Mouse (Mus musculus) inflammation-experienced regulatory T-cells, adult 6 months (primary cell): ENCODE measurements around the gene Adgra3. TPM values are rescaled to one million over a fixed set of nuclear protein-coding genes. Genes with fewer than 3 reads are reported as not detected.

ENCODE experiments used
- ATAC-seq: one replicate; pipeline ENCODE4 v1.8.0; 2017
- polyA plus RNA-seq, 3 experiments: library from polyadenylated mRNA; unstranded; fragments of 100-300 nt; shearing (Covaris generic); gene quantifications; one replicate each; pipeline ENCODE4 v1.2.1; 2017

Gene Adgra3
- polyA plus RNA-seq, 3 experiments from 2014 or later = not detected

DNA sequence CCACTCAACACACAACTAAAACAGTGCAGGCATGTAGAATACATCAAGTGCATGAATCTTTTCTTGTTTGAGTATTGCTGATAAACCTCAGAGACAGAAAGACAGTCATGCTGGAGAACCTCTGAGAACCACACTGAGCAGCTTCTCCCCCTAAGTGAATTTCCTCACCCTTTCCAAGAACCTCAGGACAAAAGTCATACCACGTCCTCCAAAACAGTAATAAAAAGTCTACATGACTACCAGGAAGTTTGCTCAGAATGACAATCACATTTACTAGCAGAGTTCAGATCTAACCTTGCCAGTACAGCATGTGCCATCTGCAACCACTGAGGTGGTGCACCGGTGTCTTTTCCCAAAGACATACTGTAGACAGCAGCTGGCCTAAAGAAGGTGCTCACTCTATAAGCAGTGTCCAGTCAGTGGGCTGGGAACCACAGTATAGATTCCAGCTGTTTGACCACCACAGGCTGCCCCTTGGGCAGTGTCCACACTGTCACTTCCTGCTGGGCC is 27.0 kb downstream of the Adgra3 start:
- ATAC-seq = no peak

DNA sequence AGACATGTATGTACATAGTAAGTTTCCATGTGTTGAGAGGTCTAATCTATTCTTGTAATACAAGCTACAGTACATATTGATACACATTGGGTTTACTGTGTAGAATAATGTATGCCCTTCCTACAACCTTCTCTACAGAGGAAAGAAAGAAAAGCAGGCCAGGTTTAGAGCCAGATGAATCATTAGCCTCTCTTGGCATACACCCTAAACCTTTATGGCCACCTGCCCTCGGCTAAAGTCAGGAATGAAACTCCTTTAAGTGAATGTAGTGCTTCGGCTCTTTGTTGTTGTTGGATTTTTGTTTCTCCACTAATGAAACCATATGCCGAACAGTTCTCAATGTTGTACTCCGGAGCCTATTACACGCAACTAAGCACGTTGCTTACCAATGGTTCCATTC is 27.5 kb downstream of the Adgra3 start:
- ATAC-seq = no peak

DNA sequence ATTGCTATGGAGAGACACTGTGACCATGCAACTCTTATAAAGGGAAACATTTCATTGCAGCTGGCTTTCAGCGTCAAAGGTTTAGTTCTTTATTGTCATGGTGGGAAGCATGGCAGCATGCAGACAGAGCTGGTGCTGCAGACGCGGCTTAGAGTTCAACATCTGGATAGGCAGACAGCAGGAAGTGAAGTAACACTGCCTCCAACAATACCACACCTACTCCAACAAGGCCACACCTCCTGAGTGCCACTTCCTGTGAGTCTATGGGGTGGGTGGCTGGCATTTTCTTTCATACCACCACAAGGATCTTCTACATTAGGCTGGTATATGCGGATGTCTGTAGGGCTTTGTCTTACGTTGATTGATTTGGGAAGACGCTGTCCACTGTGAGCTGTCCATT is 29.1 kb downstream of the Adgra3 start:
- ATAC-seq = peak; percentile 28

DNA sequence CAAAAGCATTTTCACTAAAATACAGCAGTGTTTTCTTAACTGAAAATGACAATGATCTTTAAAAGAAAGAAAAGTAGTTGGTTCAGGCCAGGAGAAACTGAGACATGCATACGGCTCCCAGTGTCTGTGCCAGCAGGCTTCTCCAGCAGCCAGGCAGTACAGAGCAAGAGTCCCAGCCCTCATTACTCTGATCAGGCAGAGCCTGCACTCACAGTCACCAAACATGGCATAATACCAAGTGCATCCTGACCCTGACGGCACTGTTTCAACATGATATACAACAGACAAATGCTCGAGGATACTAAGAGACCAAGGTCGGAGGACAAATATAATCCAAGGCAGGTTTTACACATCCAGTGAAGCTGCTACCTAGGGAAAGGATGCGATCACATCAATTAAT is 31.2 kb downstream of the Adgra3 start:
- ATAC-seq = no peak

DNA sequence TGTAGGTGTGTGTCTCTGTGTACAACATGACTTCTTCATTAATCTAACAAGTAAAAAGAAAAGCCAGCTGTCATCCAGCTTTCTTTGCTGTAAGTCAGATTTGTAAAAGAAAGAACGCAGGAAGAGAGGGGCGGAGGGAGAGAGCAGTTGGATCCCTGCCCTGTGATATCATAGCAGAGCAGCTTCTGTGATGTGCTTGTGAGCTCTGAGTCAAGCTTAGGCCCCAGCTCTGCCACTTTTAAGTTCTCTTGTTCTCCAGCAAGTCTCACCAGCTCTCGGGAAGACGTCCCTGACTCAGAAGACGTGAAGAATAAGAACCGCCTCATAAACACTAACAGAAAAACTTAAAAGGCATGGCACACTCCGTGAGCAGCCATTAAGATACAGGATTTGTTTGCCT is 31.8 kb downstream of the Adgra3 start:
- ATAC-seq = no peak

DNA sequence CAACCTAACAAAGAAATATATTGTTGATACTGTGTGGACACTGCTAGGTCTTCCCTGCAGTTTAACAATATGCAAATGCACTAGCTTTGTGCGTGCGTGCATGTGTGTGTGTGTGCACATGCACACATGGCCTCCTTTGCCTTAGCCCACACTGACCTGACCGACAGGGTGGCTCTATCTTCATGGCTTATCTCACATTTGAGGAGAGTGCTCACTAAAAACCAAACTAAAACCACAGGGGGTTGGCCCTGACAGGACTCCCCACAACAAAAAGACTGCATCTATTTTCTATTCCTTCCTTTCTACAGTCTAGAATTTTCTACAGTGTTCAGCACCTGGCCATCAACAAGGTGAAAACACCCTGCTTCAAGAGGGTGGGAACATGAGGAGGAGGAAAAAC is 32.7 kb downstream of the Adgra3 start:
- ATAC-seq = no peak

DNA sequence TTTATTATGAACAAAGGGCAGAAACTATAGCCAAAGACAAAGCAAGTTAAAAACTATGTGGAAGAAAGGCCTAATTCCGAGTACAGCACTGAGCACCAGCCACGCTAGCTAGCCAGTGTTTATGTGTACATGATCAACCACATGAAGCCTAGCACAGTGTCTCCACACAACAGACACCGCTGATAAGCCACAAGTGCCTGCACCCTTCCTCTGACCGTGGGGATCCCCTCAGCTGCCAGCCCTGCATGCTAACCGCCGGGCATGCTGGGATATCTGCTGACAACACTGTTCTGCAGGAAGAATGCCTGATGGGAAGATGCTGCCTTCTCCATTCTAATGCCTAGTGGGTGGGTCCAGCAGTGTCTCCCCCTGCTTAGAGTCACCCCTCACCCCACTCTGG is 34.7 kb downstream of the Adgra3 start:
- ATAC-seq = no peak

DNA sequence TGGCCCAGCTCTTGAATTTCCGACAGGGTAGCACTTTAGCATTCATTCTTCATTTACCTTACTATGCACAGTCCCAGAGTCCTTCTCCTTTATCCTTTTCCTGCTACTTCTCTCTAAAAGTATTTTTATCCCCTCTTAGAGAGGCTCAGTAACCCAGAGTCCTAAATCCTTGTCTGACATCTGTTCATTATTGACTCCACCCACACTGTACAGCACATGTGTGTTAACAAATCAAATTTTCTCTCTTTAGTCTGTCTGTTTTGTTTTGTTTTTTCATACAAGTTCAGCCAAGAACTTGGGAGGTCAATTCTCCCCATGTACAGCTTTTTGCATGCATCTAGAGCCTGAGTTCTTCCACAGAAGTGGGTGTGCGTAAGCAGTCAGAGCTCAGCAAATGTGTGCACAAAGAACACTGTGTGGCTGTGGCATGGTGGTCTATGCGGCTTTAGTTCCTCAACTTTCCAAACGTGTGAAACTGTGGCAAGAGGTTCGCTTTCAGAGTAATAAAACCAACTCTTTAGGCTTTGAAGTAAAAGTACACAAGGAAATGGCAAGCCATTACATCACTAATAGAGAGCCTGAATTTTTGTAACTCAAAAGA is 42.7 kb downstream of the Adgra3 start:
- no peak for ATAC-seq

DNA sequence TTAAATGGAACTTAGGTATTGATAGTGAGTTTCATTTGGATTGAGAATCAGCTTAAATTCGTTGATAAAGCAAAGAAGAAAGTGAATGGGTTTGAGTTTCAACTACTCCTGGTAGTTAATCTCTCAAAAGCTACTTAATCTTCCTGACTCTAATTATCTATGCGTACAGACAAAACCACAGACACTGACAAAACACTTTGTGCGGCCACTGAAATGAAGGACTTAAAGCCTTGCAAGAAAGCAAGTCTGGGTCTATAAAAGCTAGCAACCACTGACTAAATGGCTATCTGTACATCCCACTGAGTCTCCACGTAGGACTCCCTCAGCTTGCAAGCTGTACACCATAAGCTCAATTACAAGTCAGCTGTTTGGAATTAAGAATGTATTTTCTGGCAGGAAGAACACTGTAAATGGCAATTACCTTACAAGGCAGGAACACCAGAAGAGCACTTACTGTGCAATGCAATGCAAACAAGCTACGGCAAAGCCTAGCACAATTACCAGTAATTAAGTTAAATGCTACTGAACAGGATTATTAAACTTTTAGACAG is 43.6 kb downstream of the Adgra3 start:
- ATAC-seq = no peak

DNA sequence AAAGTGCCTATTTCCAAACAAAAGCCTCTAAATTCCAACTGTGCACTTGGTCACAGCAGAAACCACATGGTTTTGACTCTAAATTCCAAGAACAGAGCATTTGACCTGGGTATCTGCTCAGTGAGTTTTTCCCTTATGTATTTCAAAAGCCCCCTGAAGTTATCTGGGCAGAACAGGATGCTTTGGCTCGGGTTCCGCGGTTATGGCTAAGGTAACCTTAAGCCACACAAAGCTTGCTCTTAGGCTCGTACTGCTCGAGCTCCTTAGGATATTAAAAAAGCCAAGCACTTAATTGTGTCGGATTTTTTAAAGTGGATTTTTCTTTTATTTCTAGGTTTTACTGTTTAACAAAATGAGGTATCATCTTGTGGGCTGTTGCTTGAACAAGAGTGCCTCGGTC is 44.1 kb downstream of the Adgra3 start:
- ATAC-seq = no peak

DNA sequence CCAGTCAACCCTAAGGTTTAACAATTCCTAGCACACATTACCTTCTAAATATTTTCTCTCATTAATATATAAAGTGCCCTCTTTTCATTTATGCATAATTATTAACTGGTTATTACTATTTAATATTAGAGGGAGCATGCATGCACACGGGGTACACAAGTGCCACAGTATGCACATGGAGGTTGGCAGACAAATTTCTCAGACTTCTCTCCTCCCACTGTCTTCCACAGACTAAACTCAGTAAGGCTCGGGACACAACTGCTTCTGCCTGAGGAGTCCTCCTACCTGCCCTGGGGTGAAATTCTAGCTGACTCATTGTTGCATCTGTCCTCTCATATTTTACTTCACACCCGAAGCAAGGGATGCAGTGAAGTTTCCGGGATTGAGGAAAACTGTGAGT is 44.8 kb downstream of the Adgra3 start:
- ATAC-seq = no peak

DNA sequence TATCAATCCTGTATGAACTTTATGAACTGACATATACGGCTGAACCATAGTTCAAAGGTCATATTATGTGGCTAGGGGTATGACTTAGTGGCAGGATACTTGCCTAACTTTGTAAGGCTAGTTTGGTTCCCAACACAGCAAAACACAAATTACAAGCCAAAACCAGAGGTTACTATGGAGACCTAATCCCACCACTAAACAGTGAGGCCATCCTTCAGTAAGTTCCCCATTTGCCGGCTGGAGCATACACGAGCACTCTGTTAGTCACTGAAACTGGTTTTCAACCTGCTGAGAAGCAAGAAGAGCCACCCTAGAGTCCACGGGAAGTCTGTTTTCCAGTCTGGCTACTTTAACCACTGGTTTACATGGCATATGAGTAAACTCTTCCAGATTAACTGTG is 50.0 kb downstream of the Adgra3 start:
- no peak for ATAC-seq

DNA sequence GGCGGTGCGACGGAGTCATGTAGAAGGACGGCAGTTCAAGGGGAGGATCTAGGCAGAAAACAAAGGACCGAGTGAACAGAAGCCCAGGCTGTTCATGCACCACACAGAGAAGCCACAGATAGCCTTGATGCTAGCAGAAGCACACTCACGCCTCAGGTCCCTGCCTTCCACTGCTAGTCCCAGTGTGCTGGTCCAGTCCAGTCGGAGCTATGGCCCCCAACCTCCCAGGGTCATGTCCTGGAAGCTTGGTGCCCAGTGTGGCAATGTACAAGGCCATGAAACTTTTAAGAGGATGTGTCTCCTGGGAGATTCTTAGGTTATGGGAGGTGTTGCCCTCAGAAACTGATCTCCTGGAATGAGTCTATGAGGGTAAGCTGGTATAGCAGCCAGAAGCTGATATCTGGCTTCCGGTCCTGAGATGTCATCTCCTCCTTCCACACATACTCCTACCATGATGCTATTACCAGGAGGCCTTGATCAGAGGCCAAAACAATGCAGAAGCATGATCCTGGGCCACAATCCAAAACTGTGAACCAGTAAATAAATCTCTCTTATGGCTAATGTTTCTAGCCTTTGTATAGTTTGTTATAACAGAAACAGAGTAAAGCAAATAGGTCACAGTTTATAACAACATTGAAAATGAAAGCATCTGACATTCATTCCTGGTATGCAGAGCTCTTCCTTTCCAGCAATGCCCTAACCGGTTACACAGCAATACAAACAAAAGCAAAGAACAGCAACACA is 51.7 kb downstream of the Adgra3 start:
- no peak for ATAC-seq

DNA sequence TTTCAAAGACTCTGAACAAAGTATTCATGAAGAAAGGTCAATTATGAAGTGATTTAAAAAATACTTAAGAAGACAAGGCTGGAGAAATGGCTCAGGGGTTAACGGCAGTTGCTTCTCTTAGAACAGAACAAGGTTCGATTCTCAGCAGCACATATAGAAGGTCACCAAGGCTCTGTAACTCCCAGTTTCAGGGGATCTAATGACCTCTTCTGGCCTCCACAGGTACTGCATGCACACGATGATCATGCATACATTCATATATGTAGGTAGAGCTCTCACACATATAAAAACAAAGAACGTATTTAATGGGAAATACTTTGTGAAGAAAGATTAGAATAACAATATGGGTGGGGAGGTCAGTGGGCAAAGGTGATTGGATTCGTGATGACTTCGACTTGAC is 56.5 kb downstream of the Adgra3 start:
- ATAC-seq = no peak

DNA sequence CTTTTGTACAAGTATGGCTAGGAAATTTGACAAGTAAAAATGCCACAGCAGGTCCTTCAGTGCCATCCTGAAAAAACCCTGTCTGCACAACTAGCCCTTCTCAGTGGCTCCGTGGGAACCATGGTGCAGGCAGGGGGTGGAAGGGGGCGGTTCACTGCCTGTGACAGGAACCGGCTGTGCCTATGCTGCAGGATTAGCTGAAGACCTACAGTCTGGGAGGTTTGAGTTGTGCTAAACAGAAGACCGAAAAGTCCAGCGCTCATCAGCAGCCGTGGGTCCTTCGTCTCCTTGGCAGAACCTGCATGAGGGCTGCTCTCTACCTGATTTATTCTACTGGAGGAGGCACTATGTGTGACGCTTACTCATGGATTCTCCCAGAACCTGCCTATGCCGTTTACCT is 59.0 kb downstream of the Adgra3 start:
- ATAC-seq = no peak

DNA sequence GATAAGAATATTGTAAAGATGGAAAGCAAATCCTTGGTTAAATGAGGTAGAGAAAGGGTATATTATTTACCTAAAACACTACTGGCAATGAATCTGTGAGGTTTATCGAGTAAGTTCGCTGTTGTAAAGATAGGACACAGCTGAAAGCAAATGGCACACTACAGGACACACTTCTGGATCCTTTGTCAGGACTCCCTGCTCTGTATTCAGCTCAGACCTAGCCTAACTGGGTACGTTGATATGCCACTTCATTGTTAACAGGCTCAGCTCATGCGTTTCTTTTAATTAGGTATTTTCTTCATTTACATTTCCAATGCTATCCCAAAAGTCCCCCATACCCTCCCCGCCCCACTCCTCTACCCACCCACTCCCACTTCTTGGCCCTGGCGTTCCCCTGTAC is 61.8 kb downstream of the Adgra3 start:
- no peak for ATAC-seq

DNA sequence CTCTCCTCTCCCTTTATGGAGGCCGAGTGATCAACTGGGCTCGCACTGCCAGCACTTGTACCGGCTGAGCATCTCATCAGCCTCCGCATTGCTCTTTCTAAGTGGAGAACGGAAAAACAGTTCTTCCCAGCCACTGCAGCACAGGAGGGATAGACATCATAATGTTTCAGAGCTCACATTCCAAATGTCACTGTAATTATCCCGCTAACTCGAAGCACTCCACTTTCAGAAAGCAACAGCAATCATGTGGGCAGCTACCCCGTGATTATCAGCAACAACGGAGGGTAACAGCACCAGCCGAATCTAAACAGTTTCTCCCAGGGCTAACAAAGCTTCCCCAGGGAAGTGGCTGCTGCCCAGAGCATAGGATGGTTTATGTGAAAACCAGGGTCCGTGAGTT is 62.3 kb downstream of the Adgra3 start:
- no peak for ATAC-seq

DNA sequence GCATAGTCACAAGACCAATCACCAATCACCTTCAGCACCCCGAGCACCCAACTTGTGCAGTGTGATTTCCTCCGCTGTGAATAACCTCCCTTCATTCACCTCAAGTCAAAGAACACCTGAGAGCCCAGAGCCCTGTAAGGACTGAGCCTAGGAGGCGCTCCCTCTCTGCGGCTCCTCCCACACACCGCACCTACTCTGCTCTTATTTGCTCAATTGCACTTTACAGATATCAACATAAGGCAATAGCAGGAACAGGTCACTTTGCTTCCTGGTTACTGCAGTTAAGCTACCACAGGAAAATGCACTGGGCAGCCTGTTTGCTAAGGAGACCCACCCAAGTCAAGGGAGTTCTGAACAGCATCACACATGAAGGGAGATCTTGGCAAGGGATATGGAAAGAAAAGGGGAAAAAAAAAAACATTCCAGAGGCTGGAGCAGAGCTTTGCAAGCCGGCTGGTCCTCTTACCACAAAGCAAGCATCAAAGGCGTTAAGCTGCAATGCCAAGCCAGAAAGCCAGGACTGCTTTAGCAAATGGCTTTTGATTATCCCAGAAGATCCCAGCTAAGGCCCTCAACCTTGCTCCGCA is 68.0 kb downstream of the Adgra3 start:
- no peak for ATAC-seq

DNA sequence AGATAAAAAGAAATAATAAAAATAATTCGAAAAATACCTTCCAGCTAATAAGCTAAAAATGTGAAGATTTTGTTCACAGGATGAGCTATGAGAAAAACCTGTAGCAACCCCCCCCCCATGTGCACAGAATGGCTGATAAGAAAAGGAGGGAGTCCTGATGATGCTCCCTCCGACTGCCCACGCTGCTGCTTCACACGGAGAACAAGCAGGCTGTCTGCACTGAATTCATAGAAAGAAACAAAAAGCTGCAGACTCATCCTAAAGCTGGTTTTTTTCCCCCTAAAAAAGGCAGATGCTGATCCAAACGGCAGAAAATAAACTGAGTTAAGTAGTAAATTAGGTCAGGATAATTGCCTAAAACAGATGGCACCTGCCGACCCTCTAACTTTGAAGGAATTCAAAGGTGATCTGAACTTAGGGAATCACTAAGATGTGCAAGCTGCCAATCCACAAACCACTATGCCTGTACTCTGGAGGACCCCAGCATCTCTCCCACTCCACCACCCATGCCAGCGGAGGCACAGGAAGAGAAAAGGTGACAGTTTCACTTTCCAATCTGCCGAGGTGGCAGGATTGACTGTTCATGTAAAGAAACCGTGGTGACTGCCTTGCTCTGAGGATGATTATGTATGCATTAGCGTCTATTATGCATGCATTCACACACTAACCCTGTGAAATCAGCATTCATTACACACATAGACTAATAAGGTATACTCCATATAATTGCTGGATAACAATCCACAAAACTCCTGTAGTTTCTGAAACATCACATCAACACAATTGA is 70.6 kb downstream of the Adgra3 start:
- no peak for ATAC-seq

DNA sequence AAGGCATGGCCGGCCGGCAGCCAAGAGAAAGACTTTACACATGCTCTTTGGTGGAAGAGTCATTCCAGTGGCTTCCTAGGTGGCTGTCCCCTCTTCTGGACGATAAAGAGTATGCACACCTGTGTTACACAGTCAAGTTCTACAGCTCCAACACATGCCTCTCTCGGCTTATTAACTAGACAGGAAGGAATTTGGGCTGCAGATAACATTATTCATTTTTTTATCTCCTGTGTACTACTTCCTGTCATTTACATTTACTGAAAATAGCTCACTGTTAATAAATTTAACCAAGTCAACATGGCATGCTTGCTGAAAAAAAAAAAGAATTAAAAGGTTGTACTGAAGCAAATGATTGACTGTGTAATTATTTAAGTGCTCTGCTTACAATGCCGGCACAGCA is 78.1 kb downstream of the Adgra3 start:
- ATAC-seq = no peak

DNA sequence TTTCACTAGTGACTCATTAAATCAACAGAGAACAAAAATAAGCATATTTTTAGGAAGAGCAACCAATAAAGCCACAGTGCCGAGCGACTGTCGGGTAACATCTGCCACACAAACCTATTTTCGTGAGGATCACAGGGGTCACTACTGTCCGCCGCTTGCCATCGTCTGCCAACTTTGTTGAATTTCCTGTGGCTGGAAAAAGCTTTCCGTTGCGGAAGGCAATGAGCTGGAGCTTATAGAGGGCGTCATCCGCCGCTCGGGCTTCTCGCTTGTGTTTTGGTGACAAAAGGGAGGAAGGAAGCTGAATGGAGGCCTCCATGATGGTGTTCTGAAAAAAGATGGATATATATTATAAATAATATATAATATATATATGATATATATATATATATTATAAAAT is 79.6 kb downstream of the Adgra3 start:
- no peak for ATAC-seq

DNA sequence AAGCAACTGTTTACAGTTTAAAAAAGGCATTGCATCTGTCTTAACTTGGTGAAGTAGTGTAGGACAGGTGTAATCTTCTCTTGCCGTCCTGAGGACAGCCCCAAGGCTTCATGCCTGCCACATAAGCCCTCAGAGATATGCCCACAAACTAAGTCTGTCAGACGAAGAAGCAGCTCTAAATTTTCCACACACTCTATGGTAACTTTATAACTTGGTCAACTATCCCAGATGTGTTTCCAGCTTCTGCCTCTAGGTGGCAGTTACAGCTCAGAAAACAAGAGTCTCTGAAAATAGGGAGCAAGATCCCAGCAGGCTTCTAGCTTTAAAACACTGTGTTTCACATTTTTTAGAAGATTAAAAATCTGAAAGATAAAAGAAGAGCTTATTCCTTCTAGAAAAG is 82.8 kb downstream of the Adgra3 start:
- no peak for ATAC-seq

DNA sequence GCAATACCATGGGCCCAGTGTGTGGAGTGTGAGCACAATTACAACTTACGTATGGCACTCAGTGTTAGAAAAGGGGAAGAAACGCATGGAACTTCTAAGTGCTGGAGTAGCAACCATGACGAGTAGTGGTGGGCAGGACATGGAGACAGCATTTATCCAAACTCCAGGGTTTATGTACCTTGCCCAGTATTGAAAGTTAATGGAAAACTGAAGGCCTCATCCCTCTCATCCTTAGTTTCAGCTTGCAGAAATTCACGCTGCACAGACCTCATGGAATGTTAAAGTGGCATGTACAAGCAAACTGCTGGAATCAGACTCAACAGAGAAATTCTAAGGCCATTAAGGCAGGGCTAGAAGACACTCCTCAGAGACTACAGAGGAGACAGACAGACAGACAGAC is 84.6 kb downstream of the Adgra3 start:
- ATAC-seq = no peak
